Mouse (Mus musculus): ENCODE results near the gene Tubg2. TPM values are rescaled to one million over a fixed set of nuclear protein-coding genes. Genes with fewer than 3 reads are reported as not detected.
A peak's percentile ranks its signal among the peaks of the same experiment; 100 is the strongest.

Gene Tubg2
- total RNA-seq, 2 experiments from 2014 or later = 47.5 to 48.6 TPM

DNA sequence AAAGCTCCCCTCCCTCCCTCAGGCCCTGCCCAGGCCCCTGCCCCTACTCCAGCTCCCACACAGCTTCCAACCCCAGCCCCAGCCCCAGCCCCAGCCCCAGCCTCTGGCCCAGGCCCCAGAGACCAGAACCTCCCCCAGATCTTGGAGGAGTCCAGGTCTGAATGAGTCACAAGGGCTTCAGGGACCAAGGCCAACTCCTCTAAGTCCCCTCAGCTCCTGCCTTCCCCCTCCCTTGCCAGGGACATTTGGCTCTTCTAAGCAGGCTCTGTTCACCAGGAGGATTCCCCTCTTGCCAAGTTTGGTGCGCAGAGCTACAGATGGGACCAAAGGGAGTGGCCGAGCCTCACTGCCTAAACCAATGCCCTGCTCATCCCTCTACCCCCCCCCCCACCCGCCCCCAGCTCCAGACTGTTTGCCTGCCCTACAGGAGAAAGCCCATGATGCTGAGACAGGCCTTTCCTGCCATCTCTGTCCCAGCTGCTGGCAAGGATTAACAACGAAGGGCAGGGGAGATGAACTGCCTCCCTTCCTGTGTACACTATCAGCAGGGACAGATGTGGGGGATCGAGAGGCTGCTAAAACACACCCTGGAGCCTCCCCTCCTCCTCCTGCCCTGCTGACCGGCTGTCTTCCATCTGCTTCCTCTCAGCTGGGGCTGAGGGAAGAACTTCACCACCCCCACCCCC is 33.9 kb downstream of the Tubg2 start:
- peak in 1 of 2 experiments; percentile 70 for DNase-seq (ENCODE audit: low spot score in 2 of 2)
- intact Hi-C loops (cut with DNase I) = no loop called here

DNA sequence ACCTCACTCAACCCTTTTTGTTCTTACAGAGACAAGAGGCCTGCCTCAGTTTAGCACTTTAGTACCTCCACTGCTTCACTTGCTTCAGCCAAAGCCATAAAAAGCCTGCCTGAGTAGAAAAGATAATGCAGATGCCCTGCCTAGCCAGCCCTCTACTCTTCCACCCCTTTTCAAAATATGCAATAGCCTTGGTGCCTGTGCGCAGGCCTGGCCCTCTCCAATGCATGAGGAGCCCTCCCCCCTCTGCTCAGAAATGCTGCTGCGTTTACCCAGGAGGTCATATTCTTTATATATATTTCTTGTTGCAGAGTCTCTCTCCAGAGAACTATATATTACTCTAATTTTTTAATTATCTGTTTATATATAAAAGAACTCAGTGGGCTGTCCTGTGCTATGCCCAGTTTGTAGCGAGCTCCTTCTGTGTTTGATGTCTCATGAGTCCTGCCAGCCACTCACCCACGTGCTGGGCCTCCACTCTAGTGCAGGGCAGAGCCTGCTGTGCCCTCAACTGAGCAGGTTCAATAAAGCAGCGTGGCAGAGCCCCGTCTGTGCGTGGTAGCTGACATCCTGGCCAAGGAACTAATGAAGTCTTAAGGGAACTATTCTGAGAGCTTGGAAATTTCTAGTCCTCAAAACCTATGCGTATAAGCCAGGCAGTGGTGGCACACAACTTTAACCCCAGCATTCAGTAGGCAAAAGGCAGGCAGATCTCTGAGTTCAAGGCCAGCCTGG is 34.6 kb downstream of the Tubg2 start:
- DNase-seq (ENCODE audit: low spot score in 2 of 2) = no peak
- intact Hi-C loops (cut with DNase I) = no loop called here

DNA sequence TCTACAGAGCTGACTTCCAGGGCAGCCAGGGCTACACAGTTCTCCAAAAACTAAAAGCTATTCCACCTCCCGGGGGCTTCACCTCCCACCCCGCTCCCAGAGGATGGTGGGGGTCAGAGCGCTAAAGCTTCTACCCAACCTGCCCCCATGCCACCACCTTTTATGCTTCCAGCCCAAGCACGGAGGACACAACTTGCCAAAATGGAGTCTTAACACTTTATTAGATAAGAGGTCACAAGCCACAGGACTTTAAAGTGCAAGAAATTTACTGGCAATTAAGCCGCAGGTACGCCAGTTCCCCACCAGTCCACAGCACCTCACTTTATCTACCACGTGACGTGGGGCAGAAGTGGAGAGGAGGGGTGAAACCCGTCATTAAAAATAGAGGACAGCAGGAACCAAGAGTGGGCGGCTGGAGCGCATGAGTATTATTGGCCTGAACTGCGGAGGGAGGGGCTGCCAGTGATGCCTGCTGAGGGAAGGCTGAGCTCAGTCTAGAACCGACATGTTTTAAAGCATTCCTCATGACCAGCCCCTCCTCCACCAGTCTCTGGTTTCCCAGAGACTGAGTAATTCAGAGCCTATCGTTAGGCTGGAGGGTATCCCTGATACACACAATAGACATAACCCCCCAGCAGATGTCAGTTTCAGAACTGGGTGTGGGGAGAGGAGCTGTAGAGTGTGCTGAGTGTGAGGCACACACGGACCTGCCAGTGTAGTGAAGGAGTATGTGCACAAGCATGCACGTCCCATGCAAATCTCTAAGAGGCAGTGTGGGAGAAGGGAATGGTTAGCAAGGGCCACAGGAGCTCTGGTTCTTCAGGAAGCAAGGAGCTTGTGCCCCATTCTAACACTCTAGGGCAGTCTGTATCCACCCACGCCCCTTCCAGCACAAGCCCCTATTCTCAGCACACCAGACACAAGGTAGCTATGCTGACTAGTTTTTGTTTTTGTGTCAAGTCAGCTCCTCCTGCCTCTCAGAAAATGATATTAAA is 35.5 kb downstream of the Tubg2 start:
- no peak for DNase-seq (ENCODE audit: low spot score in 2 of 2)
- intact Hi-C loops (cut with DNase I) = no loop called here

GRCm38 (mm10) chr11:101191919-101192470 is 36.3 kb downstream of the Tubg2 start:
- intact Hi-C loops (cut with DNase I) = no loop called here
- no peak for DNase-seq (ENCODE audit: low spot score in 2 of 2)

- intact Hi-C loops (cut with DNase I) = no loop called here
- no peak for DNase-seq (ENCODE audit: low spot score in 2 of 2)
Observed at GRCm38 (mm10) chr11:101192646-101193045, 36.9 kb downstream of the Tubg2 start.

- DNase-seq (ENCODE audit: low spot score in 2 of 2) = no peak
- intact Hi-C loops (cut with DNase I) = no loop called here
Observed at GRCm38 (mm10) chr11:101193076-101193475, 37.4 kb downstream of the Tubg2 start.

GRCm38 (mm10) chr11:101194137-101194536 is 38.4 kb downstream of the Tubg2 start:
- no peak for DNase-seq (ENCODE audit: low spot score in 2 of 2)
- intact Hi-C loops (cut with DNase I) = no loop called here

- DNase-seq (ENCODE audit: low spot score in 2 of 2) = no peak
- intact Hi-C loops (cut with DNase I) = no loop called here
Observed at GRCm38 (mm10) chr11:101194643-101195042, 38.9 kb downstream of the Tubg2 start.

GRCm38 (mm10) chr11:101195101-101195500 is 39.4 kb downstream of the Tubg2 start:
- intact Hi-C loops (cut with DNase I) = no loop called here

DNA sequence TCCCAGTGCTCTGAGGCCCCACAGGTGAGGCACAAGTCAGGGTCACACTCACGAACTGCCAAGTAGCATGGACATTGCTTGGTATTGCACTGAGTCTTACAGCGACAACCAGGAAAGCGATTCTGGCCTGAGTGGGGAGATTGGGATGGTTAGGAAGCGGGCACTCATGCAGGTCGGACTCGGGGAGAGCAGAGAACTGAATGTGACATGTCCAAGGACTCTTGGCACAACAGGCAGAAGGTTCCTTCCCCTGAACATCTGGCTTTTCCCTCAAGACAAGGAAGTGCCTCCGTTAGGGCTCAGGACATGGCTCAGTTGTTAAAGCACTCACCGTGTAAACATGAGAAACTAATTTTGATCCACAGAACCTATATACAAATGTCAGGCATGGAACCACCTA is 39.9 kb downstream of the Tubg2 start:
- intact Hi-C loops (cut with DNase I) = no loop called here
- DNase-seq (ENCODE audit: low spot score in 2 of 2) = no peak

More at GRCm38 (mm10) chr11:101195101-101195500, 39.4 kb downstream of the Tubg2 start:
- no peak for DNase-seq (ENCODE audit: low spot score in 2 of 2)

- DNase-seq (ENCODE audit: low spot score in 2 of 2) = no peak
Observed at GRCm38 (mm10) chr11:101196175-101196574, 40.5 kb downstream of the Tubg2 start.

GRCm38 (mm10) chr11:101199555-101199954 is 43.8 kb downstream of the Tubg2 start:
- intact Hi-C loops (cut with DNase I) = no loop called here
- DNase-seq (ENCODE audit: low spot score in 2 of 2) = no peak

More at GRCm38 (mm10) chr11:101196175-101196574, 40.5 kb downstream of the Tubg2 start:
- intact Hi-C loops (cut with DNase I) = no loop called here

DNA sequence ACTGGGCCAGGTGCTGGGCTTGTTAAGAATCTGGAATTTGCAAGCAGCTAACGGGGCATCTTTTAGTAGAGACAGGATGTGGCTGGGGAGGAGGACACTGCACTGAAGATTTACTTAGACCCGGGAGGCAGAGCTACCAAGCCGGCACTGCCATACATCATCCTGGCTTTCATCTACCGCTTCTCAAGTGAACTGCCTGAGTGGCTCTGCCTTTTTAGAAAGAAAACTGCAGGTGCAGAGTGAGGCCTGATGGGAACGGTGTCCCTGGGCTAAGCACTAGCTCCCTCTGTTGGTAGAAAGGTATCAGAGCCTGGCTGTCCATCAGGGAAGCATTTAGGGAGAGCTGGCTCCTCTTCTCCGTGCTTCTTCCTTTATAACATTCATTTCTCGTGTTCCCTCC is 45.3 kb downstream of the Tubg2 start:
- peak in 1 of 2 experiments; percentile 74 for DNase-seq (ENCODE audit: low spot score in 2 of 2)
- intact Hi-C loops (cut with DNase I) = no loop called here

Small RNAs within 50 kb of the gene (microRNA-seq; reads per million reads assigned to microRNA genes)
- 0 reads per million in 2 experiments for gene Gm27626

Other genes starting within 250 kb of the Tubg2 start
- gene Stat3, start 216.4 kb upstream of the Tubg2 start, total RNA-seq (2021) = 10 to 100 TPM; 44.1 to 45.0 TPM
- 10 to 100 TPM; 16.6 to 18.0 TPM for gene Cavin1, start 185.0 kb upstream of the Tubg2 start, total RNA-seq (2021)
- 100 to 1,000 TPM; 465 to 475 TPM for gene Atp6v0a1, start 146.5 kb upstream of the Tubg2 start, total RNA-seq (2021)
- 1 to 10 TPM; 7.6 to 8.3 TPM for gene Naglu, start 85.9 kb upstream of the Tubg2 start, total RNA-seq (2021)
- 1 to 10 TPM; 1.2 to 1.4 TPM for gene Hsd17b1, start 77.5 kb upstream of the Tubg2 start, total RNA-seq (2021)
- gene Coasy, start 73.3 kb upstream of the Tubg2 start, total RNA-seq (2021) = 10 to 100 TPM; 26.0 to 28.5 TPM
- 10 to 100 TPM; 47.1 to 53.0 TPM for gene Mlx, start 68.6 kb upstream of the Tubg2 start, total RNA-seq (2021)
- 1 to 10 TPM; 3.6 to 3.9 TPM for gene Psmc3ip, start 60.5 kb upstream of the Tubg2 start, total RNA-seq (2021)
- gene Retreg3, start 36.0 kb upstream of the Tubg2 start, total RNA-seq (2021) = 10 to 100 TPM; 56.2 to 56.7 TPM
- 10 to 100 TPM; 44.9 to 46.6 TPM for gene Tubg1, start 36.0 kb upstream of the Tubg2 start, total RNA-seq (2021)
- gene Cntnap1, start 14.6 kb downstream of the Tubg2 start, total RNA-seq (2021) = 100 to 1,000 TPM; 153 to 170 TPM
- gene Plekhh3, start 15.4 kb downstream of the Tubg2 start, total RNA-seq (2021) = 10 to 100 TPM in 1 of 2 experiments, 1 to 10 TPM in 1; 8.8 to 11.5 TPM
- under 1 TPM; 0.18 to 0.28 TPM for gene Ccr10, start 19.5 kb downstream of the Tubg2 start, total RNA-seq (2021)
- 10 to 100 TPM; 42.8 to 48.5 TPM for gene Ezh1, start 70.6 kb downstream of the Tubg2 start, total RNA-seq (2021)
- gene Ramp2, start 90.1 kb downstream of the Tubg2 start, total RNA-seq (2021) = 10 to 100 TPM; 39.9 to 44.5 TPM
- gene Vps25, start 97.8 kb downstream of the Tubg2 start, total RNA-seq (2021) = 10 to 100 TPM; 62.4 to 65.7 TPM
- 1 to 10 TPM; 2.2 to 7.9 TPM for gene Wnk4, start 104.7 kb downstream of the Tubg2 start, total RNA-seq (2021)
- under 1 TPM; 0.21 to 0.27 TPM for gene Cntd1, start 123.1 kb downstream of the Tubg2 start, total RNA-seq (2021)
- gene Coa3, start 123.2 kb downstream of the Tubg2 start, total RNA-seq (2021) = 10 to 100 TPM; 95.3 to 98.8 TPM
- gene Becn1, start 146.4 kb downstream of the Tubg2 start, total RNA-seq (2021) = 100 to 1,000 TPM; 213 to 229 TPM
- 100 to 1,000 TPM; 114 to 116 TPM for gene Psme3, start 160.3 kb downstream of the Tubg2 start, total RNA-seq (2021)
- gene Aoc2, start 169.2 kb downstream of the Tubg2 start, total RNA-seq (2021) = 1 to 10 TPM; 4.8 to 7.4 TPM
- under 1 TPM; 0.69 to 0.73 TPM for gene Aoc3, start 174.7 kb downstream of the Tubg2 start, total RNA-seq (2021)
- under 1 TPM in 1 of 2 experiments, not detected in 1; 0.14 TPM for gene G6pc, start 211.7 kb downstream of the Tubg2 start, total RNA-seq (2021)

All from left cerebral cortex, postnatal 25 days (tissue).